Mouse (Mus musculus): ENCODE results near the gene Cenpn.

GRCm38 (mm10) chr8:116947589-116947988 lies 26.1 kb downstream of the Cenpn start:
- no peak for TF ChIP-seq CTCF (IDR thresholded peaks at IDR 0.05; ENCODE audit: low read depth)
- TF ChIP-seq EP300 (IDR thresholded peaks at IDR 0.05; ENCODE audit: low read depth), result no peak
